Mouse (Mus musculus): ENCODE results near the gene Galnt17. TPM values are rescaled to one million over a fixed set of nuclear protein-coding genes. Genes with fewer than 3 reads are reported as not detected.
A peak's percentile ranks its signal among the peaks of the same experiment; 100 is the strongest.

Galnt17 gene
- total RNA-seq, 2 experiments from 2014 or later = 105 to 114 TPM

GRCm38 (mm10) chr5:131039611-131040313 lies 268.5 kb downstream of the Galnt17 start:
- no peak for DNase-seq (ENCODE audit: low spot score in 2 of 2)

DNA sequence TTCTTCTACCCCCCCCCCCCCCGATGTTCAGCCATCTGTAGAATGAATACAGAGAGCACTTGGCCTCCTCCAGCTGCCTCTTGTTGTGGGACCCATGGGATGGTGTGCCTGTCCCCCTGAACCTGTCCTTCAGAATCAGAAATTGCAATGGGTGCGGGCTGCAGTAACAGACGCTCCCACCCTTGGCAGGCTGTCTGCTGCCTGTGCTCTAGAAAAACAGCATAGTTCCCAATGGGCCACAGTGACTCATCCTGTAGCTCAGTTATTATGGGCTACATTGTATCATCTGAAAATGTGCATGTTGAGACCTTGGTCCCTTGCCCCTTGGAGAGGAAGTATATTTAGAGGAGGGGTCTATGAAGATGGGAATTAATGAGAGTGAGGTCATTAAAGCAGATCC lies 283.8 kb downstream of the Galnt17 start:
- peak; percentile 55 to 75 for DNase-seq (ENCODE audit: low spot score in 2 of 2)

- no peak for DNase-seq (ENCODE audit: low spot score in 2 of 2)
These were observed 285.8 kb downstream of the Galnt17 start for GRCm38 (mm10) chr5:131022396-131022993.

DNA sequence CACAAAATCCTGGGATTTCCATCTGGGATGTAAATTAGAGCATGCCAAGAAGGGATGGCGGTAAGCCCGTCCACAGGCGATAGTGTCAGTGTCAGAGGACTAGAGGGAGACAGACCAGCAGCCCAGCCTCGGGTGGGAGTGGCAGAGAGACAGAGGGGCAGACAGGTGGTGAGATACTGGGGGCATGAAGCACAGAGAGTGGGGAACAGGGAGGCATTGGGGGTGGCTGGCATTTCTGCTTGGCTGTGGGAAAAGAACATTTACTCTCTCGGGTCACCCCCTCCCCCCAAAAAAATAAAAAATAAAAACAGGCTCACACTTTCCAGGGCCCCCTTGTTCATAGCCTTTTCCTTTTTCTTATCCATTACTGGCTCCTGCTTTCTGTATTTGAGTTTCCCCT lies 287.4 kb downstream of the Galnt17 start:
- DNase-seq (ENCODE audit: low spot score in 2 of 2) = peak in 1 of 2 experiments; percentile 70

- DNase-seq (ENCODE audit: low spot score in 2 of 2) = no peak
These were observed 288.8 kb downstream of the Galnt17 start for GRCm38 (mm10) chr5:131019346-131019965.

GRCm38 (mm10) chr5:131016066-131016465 lies 292.2 kb downstream of the Galnt17 start:
- DNase-seq (ENCODE audit: low spot score in 2 of 2) = no peak

DNA sequence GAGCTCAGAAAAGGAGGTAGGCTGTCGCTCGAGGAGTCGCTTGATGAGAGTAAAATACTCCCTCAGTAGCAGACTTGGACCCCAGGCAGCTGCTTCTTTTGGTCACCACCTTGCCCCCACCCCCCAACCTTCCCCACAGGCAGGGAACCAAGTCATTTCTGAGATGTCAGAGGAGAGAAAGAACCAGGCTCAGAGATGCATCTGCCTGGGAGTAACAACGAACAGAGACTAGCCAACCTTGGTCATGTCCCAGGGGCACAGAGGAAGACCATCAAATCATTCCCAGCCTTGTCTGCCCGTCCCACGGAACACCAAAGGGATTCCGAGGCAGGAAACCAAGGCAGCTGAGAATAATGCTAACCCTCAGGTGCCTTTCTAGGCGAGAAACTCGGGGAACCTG lies 293.0 kb downstream of the Galnt17 start:
- DNase-seq (ENCODE audit: low spot score in 2 of 2) = no peak

GRCm38 (mm10) chr5:131013816-131014215 lies 294.5 kb downstream of the Galnt17 start:
- no peak for DNase-seq (ENCODE audit: low spot score in 2 of 2)

DNA sequence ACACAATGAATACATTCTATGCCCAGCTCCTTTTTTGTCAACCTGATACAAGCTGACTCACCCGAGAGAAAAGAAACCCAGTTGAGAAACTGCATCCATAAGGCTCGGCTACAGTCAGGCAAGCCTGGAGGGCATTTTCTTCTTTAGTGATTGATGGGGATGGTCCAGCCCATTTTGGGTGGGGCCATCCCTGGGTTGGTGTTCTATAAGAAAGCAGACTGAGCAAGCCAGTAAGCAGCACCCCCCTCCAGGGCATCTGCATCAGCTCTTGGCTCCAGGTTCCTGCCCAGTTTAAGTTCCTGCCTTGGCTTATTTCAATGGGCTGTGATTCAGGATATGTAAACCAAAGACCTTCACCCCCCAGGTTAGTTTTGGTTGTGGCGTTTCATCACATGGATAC lies 295.2 kb downstream of the Galnt17 start:
- DNase-seq (ENCODE audit: low spot score in 2 of 2) = no peak

DNA sequence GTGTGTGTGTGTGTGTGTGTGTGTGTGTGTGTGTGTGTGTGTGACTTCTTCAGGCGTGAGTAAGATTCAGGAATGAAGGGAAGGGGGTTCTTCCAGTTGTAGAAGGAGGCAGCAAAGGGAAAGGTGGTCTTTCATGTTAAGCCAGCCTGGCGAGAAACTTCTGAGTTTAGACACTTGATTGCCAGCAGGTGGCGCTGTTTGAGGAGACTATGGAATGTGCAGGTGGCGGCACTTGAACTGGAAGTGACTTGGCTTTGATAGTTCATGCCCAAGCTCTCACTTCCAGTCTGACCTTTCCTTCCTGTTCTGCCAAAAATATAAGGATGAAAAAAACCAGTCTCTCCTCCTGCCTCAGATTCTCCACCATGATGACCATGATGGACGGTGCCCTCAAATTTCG lies 298.8 kb downstream of the Galnt17 start:
- DNase-seq (ENCODE audit: low spot score in 2 of 2) = no peak

DNA sequence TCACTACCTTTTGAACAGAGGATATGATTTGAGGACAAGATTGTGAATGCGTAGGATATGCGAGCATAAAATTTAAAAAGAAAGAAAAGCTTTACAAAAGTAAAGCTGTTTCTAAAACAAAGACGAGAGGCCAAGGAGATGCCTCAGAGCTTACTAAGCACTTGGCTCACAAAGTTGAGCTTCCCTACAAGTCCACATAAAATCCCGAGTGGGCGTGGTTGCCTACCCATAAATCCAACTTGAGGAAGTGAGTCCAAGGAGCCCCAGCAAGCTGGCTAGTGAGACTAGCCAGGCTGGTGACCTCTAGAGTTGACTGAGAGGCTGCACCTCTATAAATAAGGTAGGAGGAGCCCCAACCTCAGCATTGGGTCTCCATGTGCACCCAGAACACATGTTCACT lies 299.8 kb downstream of the Galnt17 start:
- DNase-seq (ENCODE audit: low spot score in 2 of 2) = no peak

DNA sequence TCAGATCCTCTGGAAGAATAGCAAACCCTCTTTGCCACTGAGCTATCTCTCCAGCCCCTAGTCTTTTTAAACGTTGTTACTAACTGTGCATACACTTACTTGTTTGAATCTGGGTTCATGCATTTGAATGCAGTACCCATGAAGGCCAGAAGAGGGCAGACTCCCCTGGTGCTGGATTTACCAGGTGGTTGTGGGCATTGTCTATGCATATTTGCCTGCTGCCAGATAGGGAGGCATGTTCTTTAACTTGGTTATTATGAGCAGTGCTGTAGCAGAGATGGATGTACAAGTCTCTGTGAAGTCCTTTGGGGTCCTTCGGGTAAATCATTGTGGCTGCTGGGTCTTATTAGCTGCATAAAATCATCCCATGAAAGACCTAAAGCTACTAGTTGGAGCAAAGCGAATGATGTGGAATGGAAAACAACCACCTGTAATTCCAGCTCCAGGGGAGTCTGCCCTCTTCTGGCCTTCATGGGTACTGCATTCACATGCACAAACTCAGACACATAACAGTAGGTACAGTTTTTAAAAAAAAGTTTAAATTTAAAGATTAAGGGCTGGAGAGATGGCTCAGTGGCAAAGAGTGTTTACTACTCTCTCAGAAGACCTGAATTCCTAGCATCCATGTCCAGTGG lies 300.3 kb downstream of the Galnt17 start:
- peak in 1 of 2 experiments; percentile 72 for DNase-seq (ENCODE audit: low spot score in 2 of 2)

DNA sequence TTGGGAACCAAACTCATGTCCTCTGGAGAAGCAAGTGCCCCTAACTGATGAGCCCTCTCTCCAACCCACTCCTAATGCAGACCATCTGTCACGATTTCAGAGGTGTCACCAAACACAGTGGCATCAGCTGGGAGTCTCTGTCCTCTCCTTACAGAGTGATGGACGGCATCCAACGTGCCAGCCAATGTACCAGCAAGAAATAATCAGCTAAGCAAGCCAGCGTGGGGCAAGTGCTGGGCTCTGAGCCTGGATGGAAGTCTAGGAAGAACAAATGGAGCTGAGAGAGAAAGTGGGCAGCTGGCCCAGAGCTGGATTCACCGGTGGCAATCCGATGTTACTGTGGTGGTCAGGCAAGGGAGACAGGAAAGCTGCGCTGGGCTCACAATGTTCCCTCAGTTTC lies 301.1 kb downstream of the Galnt17 start:
- peak; percentile 81 to 94 for DNase-seq (ENCODE audit: low spot score in 2 of 2)

DNA sequence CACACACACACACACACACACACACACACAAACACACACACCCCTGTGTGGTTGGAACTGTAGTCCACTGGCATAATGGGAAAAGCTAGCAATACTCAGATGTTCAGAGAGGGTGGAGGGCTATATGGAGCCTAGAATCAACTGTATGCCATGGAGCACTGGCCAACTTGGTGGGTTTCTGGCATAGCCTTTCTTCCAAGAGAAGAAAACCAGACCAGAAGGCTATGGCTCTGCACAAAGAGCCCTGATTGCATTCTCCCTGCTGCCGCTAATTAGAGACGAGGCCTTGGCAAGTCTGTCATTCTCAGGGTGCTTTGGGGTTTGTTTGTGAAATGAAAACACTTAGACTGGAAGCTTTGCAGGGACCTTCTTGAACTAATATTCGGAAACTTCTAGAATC lies 301.8 kb downstream of the Galnt17 start:
- no peak for DNase-seq (ENCODE audit: low spot score in 2 of 2)

- no peak for DNase-seq (ENCODE audit: low spot score in 2 of 2)
These were observed 307.7 kb downstream of the Galnt17 start for GRCm38 (mm10) chr5:131000572-131000971.

GRCm38 (mm10) chr5:130979321-130979720 lies 329.0 kb downstream of the Galnt17 start:
- no peak for DNase-seq (ENCODE audit: low spot score in 2 of 2)

- no peak for DNase-seq (ENCODE audit: low spot score in 2 of 2)
These were observed 329.4 kb downstream of the Galnt17 start for GRCm38 (mm10) chr5:130978871-130979270.

DNA sequence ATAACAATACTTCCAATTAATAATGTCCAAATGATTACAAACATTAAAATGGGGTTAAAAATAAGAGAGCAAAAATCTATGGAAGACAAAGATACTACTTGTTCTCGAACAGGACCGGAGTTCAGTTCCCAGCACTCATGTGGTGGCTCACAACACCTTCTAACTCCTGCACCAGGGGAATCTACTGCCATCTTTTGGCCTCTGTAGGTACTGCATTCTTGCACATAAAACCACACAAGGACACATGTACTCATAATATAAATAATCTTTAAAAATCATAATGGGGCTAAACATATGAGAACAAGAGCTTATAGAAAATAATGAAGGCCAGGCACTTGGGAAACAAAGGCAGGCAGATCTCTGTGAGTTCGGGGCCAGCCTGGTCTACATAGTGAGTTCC lies 330.3 kb downstream of the Galnt17 start:
- DNase-seq (ENCODE audit: low spot score in 2 of 2) = no peak

DNA sequence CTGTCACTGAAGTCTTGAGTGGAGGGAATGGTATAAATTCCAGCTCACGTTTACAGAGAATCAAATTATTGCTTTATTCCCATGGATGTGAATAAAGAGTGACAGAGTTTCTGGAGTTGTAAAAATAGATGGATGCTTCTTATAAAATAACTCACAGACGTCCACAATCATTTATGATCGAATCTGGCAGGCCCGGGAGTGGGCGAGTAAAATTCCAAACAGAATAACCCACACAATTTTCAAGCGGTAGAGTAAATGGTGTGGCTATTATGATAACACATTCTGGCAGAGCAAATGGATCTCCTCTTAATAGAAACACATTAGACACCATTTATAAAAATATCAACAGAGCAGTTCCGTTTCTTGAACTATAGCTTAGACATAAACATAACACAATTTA lies 355.9 kb downstream of the Galnt17 start:
- peak; percentile 42 to 65 for DNase-seq (ENCODE audit: low spot score in 2 of 2)

DNA sequence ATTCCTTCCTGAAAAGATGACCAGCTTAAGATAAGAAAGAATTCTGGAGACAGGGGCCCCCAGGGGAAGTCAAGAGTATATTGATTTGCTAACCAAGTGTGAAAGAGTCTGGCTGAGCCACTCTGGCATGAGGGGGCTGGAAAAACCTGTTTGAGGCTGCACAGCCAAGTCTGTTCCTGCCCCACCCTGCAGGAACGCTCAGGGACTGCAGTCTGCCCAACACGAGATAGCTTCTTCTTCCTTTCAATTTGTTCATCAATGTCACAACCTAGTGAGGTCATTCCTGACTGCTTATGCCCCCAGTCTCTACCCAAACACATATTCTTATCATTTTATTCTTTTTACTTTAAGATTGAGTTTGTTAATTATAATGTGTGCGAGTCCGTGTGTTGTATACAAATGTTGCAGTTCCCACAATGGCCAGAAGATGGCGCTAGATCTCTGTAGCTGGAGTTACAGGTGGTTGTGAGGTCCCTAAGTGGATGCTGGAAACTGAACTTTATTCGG lies 357.4 kb downstream of the Galnt17 start:
- no peak for DNase-seq (ENCODE audit: low spot score in 2 of 2)

DNA sequence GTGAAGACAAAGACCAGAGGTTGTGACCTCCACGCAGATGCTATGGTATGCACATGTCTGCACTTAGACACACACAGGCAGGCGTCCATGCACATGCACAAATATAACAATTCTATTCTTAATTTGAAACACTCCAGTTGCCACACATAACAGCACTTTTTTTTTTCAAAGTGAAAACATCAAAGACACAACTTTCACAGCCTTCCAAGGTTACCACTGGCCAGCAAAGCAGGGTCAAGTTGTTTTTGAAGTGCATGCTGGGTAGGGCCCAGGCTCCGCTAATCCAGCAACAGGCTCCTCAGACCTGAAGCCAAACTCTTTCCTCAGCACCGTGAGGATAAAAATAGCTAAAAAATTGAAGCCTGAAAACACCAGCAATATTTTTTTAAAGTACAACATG lies 357.9 kb downstream of the Galnt17 start:
- no peak for DNase-seq (ENCODE audit: low spot score in 2 of 2)

DNA sequence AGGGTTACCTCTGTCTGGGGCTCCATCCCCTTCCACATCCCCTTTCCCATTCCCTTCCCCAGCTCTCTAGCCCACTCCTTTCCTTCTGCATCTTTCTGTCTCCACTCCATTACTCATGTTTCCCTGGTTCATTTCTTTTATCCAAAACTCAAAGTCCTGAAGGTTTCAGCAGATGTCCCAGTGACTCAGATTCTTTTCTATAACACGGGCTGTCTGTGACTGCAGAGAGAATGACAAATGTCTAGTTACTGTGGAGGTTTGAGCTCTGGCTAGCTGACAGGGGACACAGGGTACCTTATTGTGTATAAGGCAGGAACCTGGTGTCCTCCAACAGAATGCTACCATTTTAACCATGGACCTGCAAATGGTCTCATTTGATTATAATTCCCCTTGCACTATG lies 358.6 kb downstream of the Galnt17 start:
- peak in 1 of 2 experiments; percentile 62 for DNase-seq (ENCODE audit: low spot score in 2 of 2)

Measured in layer of hippocampus, adult 18-20 months (tissue).